Mouse (Mus musculus) stomach, postnatal 0 days (tissue): ENCODE data around the gene Vps52.

Source experiments
- CTCF ChIP-seq: IDR thresholded peaks from 2 replicates; pipeline ENCODE4 v1.5.1; 2016; ENCODE audit warnings: antibody characterized with exemption, low read depth, mild to moderate bottlenecking, moderate library complexity
- EP300 ChIP-seq: optimal IDR thresholded peaks from 2 replicates; pipeline ENCODE3; 2016; ENCODE audit warnings: antibody characterized with exemption

GRCm38 (mm10) chr17:33932970-33933369 lies 22.6 kb upstream of the Vps52 start:
- TF ChIP-seq CTCF (no peak), EP300 (no peak)
